Mouse (Mus musculus) hindbrain, embryonic 12.5 days (tissue): ENCODE results near the gene Cd300ld2. TPM values are rescaled to one million over a fixed set of nuclear protein-coding genes. Genes with fewer than 3 reads are reported as not detected.
"Not testable (repeated sequence)": the region's sequence is repeated elsewhere in the genome, so short reads cannot be mapped to it uniquely, and the experiment has no call there.

Experiments used
- ATAC-seq: fragments of 200-750 bp; cut with Nextera tagmentation; 2 replicates; pipeline ENCODE4 v1.8.0; 2017; ENCODE audit warnings: moderate TSS enrichment; ENCODE audit not compliant: low FRiP score
- H3K27ac ChIP-seq: fragments of 300-500 bp; sonication (generic); 2 replicates; pipeline ENCODE4 v1.5.1; 2016; ENCODE audit warnings: mild to moderate bottlenecking
- H3K27me3 ChIP-seq: fragments of 300-500 bp; sonication (generic); 2 replicates; pipeline ENCODE4 v1.6.1; 2016; ENCODE audit warnings: mild to moderate bottlenecking
- H3K36me3 ChIP-seq: fragments of 300-500 bp; sonication (generic); 2 replicates; pipeline ENCODE4 v1.6.1; 2016; ENCODE audit warnings: mild to moderate bottlenecking
- H3K4me1 ChIP-seq: fragments of 300-500 bp; sonication (generic); 2 replicates; pipeline ENCODE4 v1.6.1; 2016
- H3K4me2 ChIP-seq: fragments of 300-500 bp; sonication (generic); replicated peaks from 2 replicates; pipeline ENCODE4 v1.6.1; 2016; ENCODE audit warnings: mild to moderate bottlenecking
- H3K4me3 ChIP-seq: fragments of 300-500 bp; sonication (generic); 2 replicates; pipeline ENCODE4 v1.5.1; 2016; ENCODE audit warnings: mild to moderate bottlenecking
- H3K9ac ChIP-seq: fragments of 300-500 bp; sonication (generic); 2 replicates; pipeline ENCODE4 v1.6.1; 2016; ENCODE audit warnings: mild to moderate bottlenecking, moderate library complexity
- H3K9me3 ChIP-seq: fragments of 300-500 bp; sonication (generic); replicated peaks from 2 replicates; pipeline ENCODE4 v1.6.1; 2016; ENCODE audit warnings: mild to moderate bottlenecking
- WGBS: fragments of 180-500 bp; shearing (Covaris S2); methylation state at CpG from one replicate; pipeline ENCODE4 v1.1.7; 2016; 5-methylcytosine and 5-hydroxymethylcytosine counted together
- polyA plus RNA-seq: library from polyadenylated mRNA; unstranded; fragments of >200 nt; fragmentation: Nextera tagmentation; extraction: Ambion mirVana; gene quantifications from 2 replicates; pipeline ENCODE4 v1.2.1, GENCODE M21; 2016

Gene Cd300ld2
- not detected in 2 replicates for polyA plus RNA-seq

GRCm38 (mm10) chr11:115016093-115016492, at the start of gene Cd300ld2:
Gene Cd300ld2 (minus strand): TSS chr11:115016193.
- H3K36me3 ChIP-seq, H3K4me2 ChIP-seq, H3K27ac ChIP-seq, ATAC-seq, H3K27me3 ChIP-seq, H3K9me3 ChIP-seq, H3K9ac ChIP-seq, H3K4me1 ChIP-seq, H3K4me3 ChIP-seq: not testable (repeated sequence)
- no CpG with 5 or more reads among the region's 7 CpGs for WGBS

GRCm38 (mm10) chr11:115062077-115062476, 46.1 kb upstream of the Cd300ld2 start, which contains the start of gene Cd300e:
Gene Cd300e (minus strand): TSS chr11:115062177.
- Histone ChIP-seq H3K9me3 (no peaks in the 10 kb centered on the region), H3K27ac (no peak within 1 kb of the TSS), H3K27me3 (peaks cover 25% of the 10 kb centered on the region), H3K4me2 (no peak within 1 kb of the TSS), H3K4me1 (no peaks in the 10 kb centered on the region), H3K9ac (no peak within 1 kb of the TSS), H3K4me3 (no peak within 1 kb of the TSS), H3K36me3 (no peaks in the 10 kb centered on the region)
- ATAC-seq: no peak
- WGBS: 28% methylated on average over 5 of the region's 5 CpGs

GRCm38 (mm10) chr11:115059797-115060196, 43.8 kb upstream of the Cd300ld2 start:
- WGBS: 86% methylated on average over 2 of the region's 2 CpGs
- H3K9ac ChIP-seq: no peak overlapping the region
- no peaks in the 10 kb centered on the region for H3K9me3 ChIP-seq
- no peaks in the 10 kb centered on the region for H3K4me1 ChIP-seq
- peaks cover 7% of the 10 kb centered on the region; the same call in 1 of the 2 replicates for H3K27me3 ChIP-seq
- no peaks in the 10 kb centered on the region for H3K36me3 ChIP-seq
- no peak overlapping the region for H3K4me2 ChIP-seq
- H3K27ac ChIP-seq: no peak overlapping the region
- no peak for ATAC-seq
- no peak overlapping the region for H3K4me3 ChIP-seq

- no peaks in the 10 kb centered on the region for H3K36me3 ChIP-seq
- no peaks in the 10 kb centered on the region for H3K9me3 ChIP-seq
- no peak overlapping the region for H3K9ac ChIP-seq
- H3K4me3 ChIP-seq: no peak overlapping the region
- WGBS: 79% methylated on average over 4 of the region's 4 CpGs
- H3K4me1 ChIP-seq: no peaks in the 10 kb centered on the region
- no peak overlapping the region for H3K27ac ChIP-seq
- no peak for ATAC-seq
- peaks cover 5% of the 10 kb centered on the region; the same call in 1 of the 2 replicates for H3K27me3 ChIP-seq
- H3K4me2 ChIP-seq: no peak overlapping the region
Measured at GRCm38 (mm10) chr11:115058701-115059100, 42.7 kb upstream of the Cd300ld2 start.

GRCm38 (mm10) chr11:115054537-115054936, 38.5 kb upstream of the Cd300ld2 start:
- H3K4me2 ChIP-seq: no peak overlapping the region
- no peak overlapping the region for H3K4me3 ChIP-seq
- H3K9me3 ChIP-seq: no peaks in the 10 kb centered on the region
- H3K27me3 ChIP-seq: peaks cover 7% of the 10 kb centered on the region; the same call in 1 of the 2 replicates
- no peaks in the 10 kb centered on the region for H3K36me3 ChIP-seq
- ATAC-seq: no peak
- no peaks in the 10 kb centered on the region for H3K4me1 ChIP-seq
- H3K9ac ChIP-seq: no peak overlapping the region
- no peak overlapping the region for H3K27ac ChIP-seq

- 86% methylated on average over 1 of the region's 1 CpGs for WGBS
- H3K9me3 ChIP-seq: no peaks in the 10 kb centered on the region
- no peak overlapping the region for H3K4me3 ChIP-seq
- ATAC-seq: no peak
- peaks cover 7% of the 10 kb centered on the region; the same call in 1 of the 2 replicates for H3K27me3 ChIP-seq
- H3K9ac ChIP-seq: no peak overlapping the region
- no peak overlapping the region for H3K27ac ChIP-seq
- H3K4me2 ChIP-seq: no peak overlapping the region
- no peaks in the 10 kb centered on the region for H3K36me3 ChIP-seq
- H3K4me1 ChIP-seq: no peaks in the 10 kb centered on the region
Measured at GRCm38 (mm10) chr11:115052991-115053390, 37.0 kb upstream of the Cd300ld2 start.

GRCm38 (mm10) chr11:115052206-115052605, 36.2 kb upstream of the Cd300ld2 start:
- no peak for ATAC-seq
- no peaks in the 10 kb centered on the region for H3K4me1 ChIP-seq
- WGBS: 2% methylated on average over 9 of the region's 9 CpGs

GRCm38 (mm10) chr11:115049282-115049895, 33.4 kb upstream of the Cd300ld2 start:
- Histone ChIP-seq H3K9me3 (no peaks in the 10 kb centered on the region), H3K4me3 (no peak overlapping the region), H3K27ac (no peak overlapping the region), H3K9ac (no peak overlapping the region), H3K4me1 (no peaks in the 10 kb centered on the region), H3K36me3 (no peaks in the 10 kb centered on the region), H3K27me3 (peaks cover 7% of the 10 kb centered on the region; the same call in 1 of the 2 replicates), H3K4me2 (no peak overlapping the region)
- ATAC-seq: no peak
- 39% methylated on average over 3 of the region's 3 CpGs for WGBS

More at GRCm38 (mm10) chr11:115052206-115052605, 36.2 kb upstream of the Cd300ld2 start:
- Histone ChIP-seq H3K36me3 (no peaks in the 10 kb centered on the region), H3K9me3 (no peaks in the 10 kb centered on the region), H3K27me3 (peaks cover 7% of the 10 kb centered on the region; the same call in 1 of the 2 replicates), H3K9ac (no peak overlapping the region), H3K4me3 (no peak overlapping the region), H3K4me2 (no peak overlapping the region), H3K27ac (no peak overlapping the region)

GRCm38 (mm10) chr11:115048259-115048658, 32.3 kb upstream of the Cd300ld2 start, which contains the start of gene Cd300ld3:
Gene Cd300ld3 (minus strand): TSS chr11:115048409.
- H3K4me2 ChIP-seq: no peak within 1 kb of the TSS
- H3K36me3 ChIP-seq: no peaks in the 10 kb centered on the region
- no peak within 1 kb of the TSS for H3K27ac ChIP-seq
- no peaks in the 10 kb centered on the region for H3K4me1 ChIP-seq
- H3K27me3 ChIP-seq: peaks cover 7% of the 10 kb centered on the region; the same call in 1 of the 2 replicates
- no peak within 1 kb of the TSS for H3K4me3 ChIP-seq
- H3K9ac ChIP-seq: no peak within 1 kb of the TSS
- ATAC-seq: no peak
- WGBS: 80% methylated on average over 2 of the region's 2 CpGs
- H3K9me3 ChIP-seq: no peaks in the 10 kb centered on the region

- not testable (repeated sequence) for H3K27me3 ChIP-seq, H3K27ac ChIP-seq, ATAC-seq, H3K4me2 ChIP-seq, H3K9me3 ChIP-seq, H3K36me3 ChIP-seq, H3K9ac ChIP-seq, H3K4me3 ChIP-seq, H3K4me1 ChIP-seq
- whole genome bisulfite sequencing: no CpG with 5 or more reads among the region's 6 CpGs
Measured at GRCm38 (mm10) chr11:115037669-115038068, 21.7 kb upstream of the Cd300ld2 start, which contains the start of gene Cd300ld5. Gene Cd300ld5 (minus strand): TSS chr11:115037769.

GRCm38 (mm10) chr11:115026912-115027311, 10.9 kb upstream of the Cd300ld2 start, which contains the start of gene Cd300ld4:
Gene Cd300ld4 (minus strand): TSS chr11:115027012.
- H3K27me3 ChIP-seq, H3K4me2 ChIP-seq, H3K9me3 ChIP-seq, H3K36me3 ChIP-seq, H3K4me3 ChIP-seq, H3K4me1 ChIP-seq, H3K9ac ChIP-seq, ATAC-seq, H3K27ac ChIP-seq: not testable (repeated sequence)
- no CpG with 5 or more reads among the region's 6 CpGs for WGBS

GRCm38 (mm10) chr11:115004070-115004469, 11.9 kb downstream of the Cd300ld2 start:
- no peak overlapping the region for H3K4me3 ChIP-seq
- H3K4me2 ChIP-seq: no peak overlapping the region
- no peak for ATAC-seq
- no peaks in the 10 kb centered on the region for H3K4me1 ChIP-seq
- no peaks in the 10 kb centered on the region; the same call in 1 of the 2 replicates for H3K27me3 ChIP-seq
- no peak overlapping the region for H3K27ac ChIP-seq
- no peak overlapping the region for H3K9ac ChIP-seq
- WGBS: 89% methylated on average over 5 of the region's 5 CpGs
- no peaks in the 10 kb centered on the region for H3K36me3 ChIP-seq
- H3K9me3 ChIP-seq: no peaks in the 10 kb centered on the region
